Comparison of ENCODE assay signal across 13 mouse cellular contexts in genomic region chr9:15211876-15212275, GRCm38 (mm10). TPM values are rescaled to one million over a fixed set of nuclear protein-coding genes. Genes with fewer than 3 reads are reported as not detected.
DNase-seq lines count a peak whose midpoint lies in the region; TF ChIP-seq lines count a peak whose summit lies in the region.
"Had no signal": no experiment of that assay in that cellular context is flagged by ENCODE, and none has a peak within 500 bp of the region (broad histone marks: within the 10 kb centered on the region; RNA-seq: fewer than 3 reads in every experiment).

No protein-coding gene starts in this region.

- TF ChIP-seq CTCF in gastrocnemius, adult 2 months (IDR thresholded peaks at IDR 0.05) = peak; percentile 53

- no peak overlapping the region for H3K4me3 ChIP-seq in gastrocnemius, adult 2 months
- H3K4me3 ChIP-seq: intestine, embryonic 15.5 days; limb, embryonic 15.5 days had no signal

- H3K27ac ChIP-seq in gastrocnemius, adult 2 months = no peak overlapping the region
- H3K27ac ChIP-seq: intestine, embryonic 15.5 days; limb, embryonic 15.5 days had no signal

- DNase-seq in gastrocnemius, adult 2 months = no peak
- no peak for DNase-seq in gastrocnemius, postnatal 14 days
- peak; percentile 30 to 31 for DNase-seq in kidney, postnatal 36 days
- DNase-seq in kidney, postnatal 4 days = no peak
- peak; percentile 15 for DNase-seq in right cerebral cortex, adult 18-20 months
- no peak for DNase-seq in right cerebral cortex, postnatal 36 days (ENCODE audit: low spot score in 2 of 2)
- DNase-seq in lung, postnatal 36 days = peak; percentile 39
- DNase-seq in frontal cortex, postnatal 14 days (ENCODE audit: low spot score in 2 of 2) = no peak
- DNase-seq: adrenal gland, postnatal 36 days; thymus, postnatal 4 days had no signal

- intact Hi-C loops in gastrocnemius, adult 2 months (cut with DNase I) = loop anchor here (2.0 kb wide), 1 partner anchor 183 kb away; no protein-coding TSS in a partner anchor
- intact Hi-C loops in gastrocnemius, postnatal 14 days (cut with DNase I; ENCODE audit: low total_unique reads) = no loop called here

RNA-seq across cellular contexts. Expression of gene Vstm5, which starts 27.0 kb away (rescaled TPM):
- total RNA-seq in gastrocnemius, adult 2 months (2021) = not detected
- total RNA-seq in gastrocnemius, postnatal 14 days (2021) = under 1 TPM; 0.14 to 0.27 TPM
- total RNA-seq: G1E had no signal

Comparison
In these comparisons a context has a peak if more than half of its experiments do, and no peak if none do; other contexts are left out.
1. DNase-seq: peak in kidney, postnatal 36 days (2 of 2), right cerebral cortex, adult 18-20 months (single experiment) and lung, postnatal 36 days (single experiment); none in gastrocnemius, adult 2 months (single experiment), gastrocnemius, postnatal 14 days (single experiment), kidney, postnatal 4 days (0 of 2), right cerebral cortex, postnatal 36 days (0 of 2) and frontal cortex, postnatal 14 days (0 of 2).